Mouse (Mus musculus): ENCODE measurements at regions not wholly inside any gene's neighbourhood (a gene's known extent, or its start where the extent isn't known, plus 50 kb on each side); places are given as distances from the start of the nearest gene placed in this dataset.

- H3K27ac ChIP-seq: no peak overlapping the region
- H3K4me3 ChIP-seq: no peak overlapping the region
- DNase-seq (ENCODE audit: low spot score in 2 of 2): no peak
- no peak for TF ChIP-seq CTCF (conservative IDR thresholded peaks at IDR 0.05)
Measured at GRCm38 (mm10) chr12:12619431-12619830, 322.3 kb downstream of the Mycn start.

GRCm38 (mm10) chr12:12612520-12612919 lies 329.2 kb downstream of the Mycn start:
- Histone ChIP-seq H3K4me3 (no peak overlapping the region), H3K27ac (no peak overlapping the region)
- TF ChIP-seq CTCF (conservative IDR thresholded peaks at IDR 0.05): no peak
- DNase-seq (ENCODE audit: low spot score in 2 of 2): no peak

- TF ChIP-seq CTCF (conservative IDR thresholded peaks at IDR 0.05): no peak
Measured at GRCm38 (mm10) chr12:12610861-12611260, 330.9 kb downstream of the Mycn start.

GRCm38 (mm10) chr12:12607995-12608394 lies 333.7 kb downstream of the Mycn start:
- TF ChIP-seq CTCF (conservative IDR thresholded peaks at IDR 0.05): no peak
- DNase-seq (ENCODE audit: low spot score in 2 of 2): no peak
- H3K4me3 ChIP-seq: no peak overlapping the region
- no peak overlapping the region for H3K27ac ChIP-seq

More at GRCm38 (mm10) chr12:12610861-12611260, 330.9 kb downstream of the Mycn start:
- no peak overlapping the region for H3K4me3 ChIP-seq
- no peak for DNase-seq (ENCODE audit: low spot score in 2 of 2)
- H3K27ac ChIP-seq: no peak overlapping the region

GRCm38 (mm10) chr12:12606911-12607310 lies 334.8 kb downstream of the Mycn start:
- peak; percentile 24 for TF ChIP-seq CTCF (conservative IDR thresholded peaks at IDR 0.05)
- DNase-seq (ENCODE audit: low spot score in 2 of 2): no peak
- no peak overlapping the region for H3K4me3 ChIP-seq
- no peak overlapping the region for H3K27ac ChIP-seq

- no peak overlapping the region for H3K27ac ChIP-seq
- TF ChIP-seq CTCF (conservative IDR thresholded peaks at IDR 0.05): no peak
- H3K4me3 ChIP-seq: no peak overlapping the region
- no peak for DNase-seq (ENCODE audit: low spot score in 2 of 2)
Measured at GRCm38 (mm10) chr12:12605495-12605894, 336.2 kb downstream of the Mycn start.

GRCm38 (mm10) chr12:12601362-12601761 lies 339.4 kb downstream of the Fam49a start:
- TF ChIP-seq CTCF (conservative IDR thresholded peaks at IDR 0.05): no peak
- H3K27ac ChIP-seq: no peak overlapping the region
- H3K4me3 ChIP-seq: no peak overlapping the region
- no peak for DNase-seq (ENCODE audit: low spot score in 2 of 2)

- TF ChIP-seq CTCF (conservative IDR thresholded peaks at IDR 0.05): peak; percentile 68
- no peak for DNase-seq (ENCODE audit: low spot score in 2 of 2)
- H3K4me3 ChIP-seq: no peak overlapping the region
- H3K27ac ChIP-seq: no peak overlapping the region
Measured at GRCm38 (mm10) chr12:12595399-12595798, 333.5 kb downstream of the Fam49a start.

- no peak overlapping the region for H3K27ac ChIP-seq
- DNase-seq (ENCODE audit: low spot score in 2 of 2): no peak
- no peak for TF ChIP-seq CTCF (conservative IDR thresholded peaks at IDR 0.05)
- H3K4me3 ChIP-seq: no peak overlapping the region
Measured at GRCm38 (mm10) chr12:12594567-12594966, 332.6 kb downstream of the Fam49a start.

GRCm38 (mm10) chr12:12593343-12593742 lies 331.4 kb downstream of the Fam49a start:
- TF ChIP-seq CTCF (conservative IDR thresholded peaks at IDR 0.05): no peak

GRCm38 (mm10) chr12:12590753-12591291 lies 328.9 kb downstream of the Fam49a start:
- Histone ChIP-seq H3K27ac (peak overlapping the region; percentile 77), H3K4me3 (no peak overlapping the region)
- peak; percentile 14 to 18 for DNase-seq (ENCODE audit: low spot score in 2 of 2)
- no peak for TF ChIP-seq CTCF (conservative IDR thresholded peaks at IDR 0.05)

More at GRCm38 (mm10) chr12:12593343-12593742, 331.4 kb downstream of the Fam49a start:
- Histone ChIP-seq H3K4me3 (no peak overlapping the region), H3K27ac (no peak overlapping the region)
- no peak for DNase-seq (ENCODE audit: low spot score in 2 of 2)

- DNase-seq (ENCODE audit: low spot score in 2 of 2): no peak
- Histone ChIP-seq H3K27ac (no peak overlapping the region), H3K4me3 (no peak overlapping the region)
- no peak for TF ChIP-seq CTCF (conservative IDR thresholded peaks at IDR 0.05)
Measured at GRCm38 (mm10) chr12:12588771-12589370, 326.9 kb downstream of the Fam49a start.

GRCm38 (mm10) chr12:12586436-12586835 lies 324.5 kb downstream of the Fam49a start:
- no peak for DNase-seq (ENCODE audit: low spot score in 2 of 2)
- no peak for TF ChIP-seq CTCF (conservative IDR thresholded peaks at IDR 0.05)
- no peak overlapping the region for H3K4me3 ChIP-seq
- H3K27ac ChIP-seq: no peak overlapping the region
